Mouse (Mus musculus) monocyte, adult 2 months (primary cell): ENCODE results near the gene Krcc1.
"Not testable (repeated sequence)": the region's sequence is repeated elsewhere in the genome, so short reads cannot be mapped to it uniquely, and the experiment has no call there.

Source experiments
- DNase-seq, 2 experiments: peaks; one replicate each; pipeline ENCODE4 v3.0.0; 2022; ENCODE audit warnings: low spot score in 2 of 2, low read depth in 1 of 2

Gene Krcc1

DNA sequence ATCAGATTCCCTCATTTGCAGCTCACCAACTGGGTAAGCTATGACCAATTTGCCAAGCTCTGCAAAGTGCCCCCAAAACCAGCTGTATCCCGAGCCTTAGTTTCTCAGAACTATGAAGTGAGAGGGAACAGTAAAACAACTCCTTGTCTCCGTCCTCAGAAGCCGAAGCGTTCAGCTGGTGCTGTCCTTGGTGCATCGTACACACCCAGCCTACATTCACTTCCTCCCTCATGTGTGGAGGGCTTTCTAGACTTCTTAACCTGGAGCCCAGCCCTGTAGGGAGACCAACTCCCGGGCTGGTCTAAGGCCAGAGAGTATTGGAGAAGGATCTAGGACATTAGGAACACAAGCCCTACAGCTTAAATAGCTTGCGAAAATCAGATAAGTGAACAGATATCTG, 59.0 kb downstream of the Krcc1 start:
- no peak for DNase-seq

- not testable (repeated sequence) for DNase-seq
These were observed 60.0 kb downstream of the Krcc1 start for GRCm38 (mm10) chr6:71331491-71331890.

- DNase-seq: no peak
These were observed 60.9 kb downstream of the Krcc1 start for GRCm38 (mm10) chr6:71332236-71332965.

DNA sequence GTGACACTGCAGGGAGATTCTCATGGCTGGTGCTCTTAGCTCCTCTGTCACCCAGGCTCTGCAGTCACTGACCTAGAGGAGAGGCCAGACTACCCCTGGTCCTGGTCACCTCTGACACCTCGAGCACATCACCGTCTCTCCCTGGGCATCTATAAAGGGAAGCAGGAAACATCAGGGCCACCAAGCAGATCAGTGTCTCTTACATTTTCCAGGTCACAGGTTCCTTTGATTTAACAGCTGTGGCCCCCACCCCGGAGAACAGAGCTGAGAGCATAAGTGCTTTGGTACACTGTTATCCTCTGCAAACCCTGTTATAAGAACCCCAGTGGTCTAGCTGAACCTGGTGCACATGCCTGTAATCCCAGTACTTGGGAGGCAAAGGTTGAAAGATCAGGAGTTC, 61.6 kb downstream of the Krcc1 start:
- no peak for DNase-seq

- no peak for DNase-seq
These were observed 62.2 kb downstream of the Krcc1 start for GRCm38 (mm10) chr6:71333578-71334273.
